Comparison of ENCODE assay signal across 8 mouse cellular contexts in genomic region chr9:56949767-56950166, GRCm38 (mm10). TPM values are rescaled to one million over a fixed set of nuclear protein-coding genes. Genes with fewer than 3 reads are reported as not detected.
DNase-seq lines count a peak whose midpoint lies in the region; ATAC-seq and TF ChIP-seq lines count a peak whose summit lies in the region.

No protein-coding gene starts in this region.

- ATAC-seq in forebrain, embryonic 16.5 days, result no peak
- no peak for ATAC-seq in limb, embryonic 15.5 days (ENCODE audit: insufficient number of reproducible peaks, low FRiP score, low TSS enrichment, low read depth)
- ATAC-seq in stomach, embryonic 14.5 days (ENCODE audit: insufficient number of reproducible peaks, insufficient read depth, low FRiP score, low read depth), result no peak

- no peaks in the 10 kb centered on the region for H3K27me3 ChIP-seq in forebrain, embryonic 16.5 days (replicated peaks; ENCODE audit: control insufficient read depth, insufficient read depth, low read length)
- no peaks in the 10 kb centered on the region for H3K27me3 ChIP-seq in limb, embryonic 15.5 days
- H3K27me3 ChIP-seq in stomach, embryonic 14.5 days (ENCODE audit: control insufficient read depth, insufficient read depth, low read length), result no peaks in the 10 kb centered on the region

- no peaks in the 10 kb centered on the region for H3K36me3 ChIP-seq in forebrain, embryonic 16.5 days (ENCODE audit: control insufficient read depth, insufficient read depth)
- no peaks in the 10 kb centered on the region for H3K36me3 ChIP-seq in limb, embryonic 15.5 days
- no peaks in the 10 kb centered on the region for H3K36me3 ChIP-seq in stomach, embryonic 14.5 days (ENCODE audit: control insufficient read depth, insufficient read depth, low read length)

- H3K9ac ChIP-seq in forebrain, embryonic 16.5 days (replicated peaks; ENCODE audit: low read depth, low read length), result peak overlapping the region; percentile 52
- no peak overlapping the region for H3K9ac ChIP-seq in limb, embryonic 15.5 days
- H3K9ac ChIP-seq in stomach, embryonic 14.5 days (replicated peaks; ENCODE audit: low read depth, low read length), result no peak overlapping the region

- no peaks in the 10 kb centered on the region for H3K9me3 ChIP-seq in forebrain, embryonic 16.5 days (ENCODE audit: control insufficient read depth, low read length)
- no peaks in the 10 kb centered on the region for H3K9me3 ChIP-seq in limb, embryonic 15.5 days
- H3K9me3 ChIP-seq in stomach, embryonic 14.5 days (ENCODE audit: control insufficient read depth, low read depth, low read length), result no peaks in the 10 kb centered on the region

- peak overlapping the region; percentile 64 for H3K4me2 ChIP-seq in forebrain, embryonic 16.5 days (ENCODE audit: low read length)
- peak overlapping the region; percentile 78 for H3K4me2 ChIP-seq in limb, embryonic 15.5 days
- peak overlapping the region; percentile 44 for H3K4me2 ChIP-seq in stomach, embryonic 14.5 days (replicated peaks; ENCODE audit: low read depth, low read length)

- intact Hi-C loops in gastrocnemius, adult 2 months (cut with DNase I), result loop anchor here (1.0 to 2.0 kb wide), 2 partner anchors 59 to 182 kb away; no protein-coding TSS in a partner anchor
- intact Hi-C loops in gastrocnemius, postnatal 36 days (cut with DNase I), result loop anchor here (5.0 kb wide), 1 partner anchor 43 kb away; the partner anchor contains the start of gene Ptpn9
- intact Hi-C loops in left cerebral cortex, postnatal 14 days (cut with DNase I), result loop anchor here (5.0 kb wide), 2 partner anchors 48 to 123 kb away; partner anchors contain the start of gene Sin3a

- peak overlapping the region; percentile 97; the same call in 1 of the 2 replicates for H3K27ac ChIP-seq in gastrocnemius, adult 2 months
- no peak overlapping the region for H3K27ac ChIP-seq in forebrain, embryonic 16.5 days (ENCODE audit: low read length)
- peak overlapping the region; percentile 65 for H3K27ac ChIP-seq in limb, embryonic 15.5 days
- H3K27ac ChIP-seq in stomach, embryonic 14.5 days (ENCODE audit: low read length), result no peak overlapping the region

- DNase-seq in gastrocnemius, adult 2 months, result no peak
- no peak for DNase-seq in gastrocnemius, postnatal 36 days
- peak; percentile 53 for DNase-seq in ES-CJ7 (ENCODE audit: low read depth, low spot score)
- no peak for DNase-seq in adrenal gland, adult 8-10 months
- no peak for DNase-seq in left cerebral cortex, postnatal 14 days (ENCODE audit: low spot score in 2 of 2)

- no peak for TF ChIP-seq CTCF in gastrocnemius, adult 2 months (IDR thresholded peaks at IDR 0.05)

- H3K4me1 ChIP-seq in forebrain, embryonic 16.5 days (replicated peaks; ENCODE audit: control insufficient read depth, insufficient read depth, low read length), result peaks cover 12% of the 10 kb centered on the region
- H3K4me1 ChIP-seq in limb, embryonic 15.5 days, result peaks cover 9% of the 10 kb centered on the region
- H3K4me1 ChIP-seq in stomach, embryonic 14.5 days (ENCODE audit: control insufficient read depth, insufficient read depth, low read length), result no peaks in the 10 kb centered on the region

- peak overlapping the region; percentile 94 for H3K4me3 ChIP-seq in gastrocnemius, adult 2 months
- H3K4me3 ChIP-seq in forebrain, embryonic 16.5 days (replicated peaks; ENCODE audit: low read length), result peak overlapping the region; percentile 40
- peak overlapping the region; percentile 63 for H3K4me3 ChIP-seq in limb, embryonic 15.5 days
- H3K4me3 ChIP-seq in stomach, embryonic 14.5 days (ENCODE audit: low read depth, low read length), result peak overlapping the region; percentile 55; the same call in 1 of the 2 replicates

- whole genome bisulfite sequencing in forebrain, embryonic 16.5 days, result 34% methylated on average over 13 of the region's 13 CpGs
- 12% methylated on average over 13 of the region's 13 CpGs for WGBS in limb, embryonic 15.5 days
- 20% methylated on average over 13 of the region's 13 CpGs for WGBS in stomach, embryonic 14.5 days

RNA-seq across cellular contexts. Expression of gene Snupn, which starts 0.9 kb away (rescaled TPM):
- total RNA-seq in gastrocnemius, adult 2 months (2021), result 10 to 100 TPM in 1 of 2 experiments, 1 to 10 TPM in 1; 8.4 to 11.3 TPM
- 1 to 10 TPM; 7.2 to 8.8 TPM for total RNA-seq in gastrocnemius, postnatal 36 days (2021)
- 34.0 and 35.3 TPM in 2 replicates for polyA plus RNA-seq in forebrain, embryonic 16.5 days (2015; fragmentation: Nextera tagmentation; extraction: Ambion mirVana)
- 24.9 and 26.6 TPM in 2 replicates for polyA plus RNA-seq in limb, embryonic 15.5 days (2015; fragmentation: Nextera tagmentation; extraction: Ambion mirVana)
- polyA plus RNA-seq in stomach, embryonic 14.5 days (2014; fragmentation: Nextera tagmentation; extraction: Ambion mirVana), result 19.5 and 21.9 TPM in 2 replicates
- total RNA-seq in adrenal gland, adult 8-10 months (2022), result 10 to 100 TPM; 16.2 to 20.6 (median 17.2) TPM
- 10 to 100 TPM; 17.3 to 17.7 TPM for total RNA-seq in left cerebral cortex, postnatal 14 days (2021)

RNA-seq across cellular contexts. Expression of gene Imp3, which starts 12.5 kb away (rescaled TPM):
- total RNA-seq in gastrocnemius, adult 2 months (2021), result 10 to 100 TPM; 49.1 to 51.4 TPM
- total RNA-seq in gastrocnemius, postnatal 36 days (2021), result 10 to 100 TPM; 40.0 to 46.9 TPM
- 79.4 and 81.1 TPM in 2 replicates for polyA plus RNA-seq in forebrain, embryonic 16.5 days (2015; fragmentation: Nextera tagmentation; extraction: Ambion mirVana)
- 80.0 and 86.5 TPM in 2 replicates for polyA plus RNA-seq in limb, embryonic 15.5 days (2015; fragmentation: Nextera tagmentation; extraction: Ambion mirVana)
- polyA plus RNA-seq in stomach, embryonic 14.5 days (2014; fragmentation: Nextera tagmentation; extraction: Ambion mirVana), result 76.8 and 78.1 TPM in 2 replicates
- 100 to 1,000 TPM; 102 to 128 (median 114) TPM for total RNA-seq in adrenal gland, adult 8-10 months (2022)
- 10 to 100 TPM; 50.6 to 51.1 TPM for total RNA-seq in left cerebral cortex, postnatal 14 days (2021)

RNA-seq across cellular contexts. Expression of gene Snx33, which starts 21.6 kb away (rescaled TPM):
- 1 to 10 TPM; 4.3 to 4.7 TPM for total RNA-seq in gastrocnemius, adult 2 months (2021)
- 1 to 10 TPM; 3.9 to 4.0 TPM for total RNA-seq in gastrocnemius, postnatal 36 days (2021)
- polyA plus RNA-seq in forebrain, embryonic 16.5 days (2015; fragmentation: Nextera tagmentation; extraction: Ambion mirVana), result 2.2 and 3.1 TPM in 2 replicates
- 10.9 and 11.3 TPM in 2 replicates for polyA plus RNA-seq in limb, embryonic 15.5 days (2015; fragmentation: Nextera tagmentation; extraction: Ambion mirVana)
- polyA plus RNA-seq in stomach, embryonic 14.5 days (2014; fragmentation: Nextera tagmentation; extraction: Ambion mirVana), result 8.8 and 9.5 TPM in 2 replicates
- 10 to 100 TPM; 31.4 to 52.0 (median 39.9) TPM for total RNA-seq in adrenal gland, adult 8-10 months (2022)
- 1 to 10 TPM; 4.6 to 5.2 TPM for total RNA-seq in left cerebral cortex, postnatal 14 days (2021)

RNA-seq across cellular contexts. Expression of gene Ptpn9, which starts 45.0 kb away (rescaled TPM):
- total RNA-seq in gastrocnemius, adult 2 months (2021), result 1 to 10 TPM; 3.1 to 5.0 TPM
- 1 to 10 TPM; 3.1 to 4.2 TPM for total RNA-seq in gastrocnemius, postnatal 36 days (2021)
- 24.7 and 26.9 TPM in 2 replicates for polyA plus RNA-seq in forebrain, embryonic 16.5 days (2015; fragmentation: Nextera tagmentation; extraction: Ambion mirVana)
- polyA plus RNA-seq in limb, embryonic 15.5 days (2015; fragmentation: Nextera tagmentation; extraction: Ambion mirVana), result 18.1 and 22.9 TPM in 2 replicates
- polyA plus RNA-seq in stomach, embryonic 14.5 days (2014; fragmentation: Nextera tagmentation; extraction: Ambion mirVana), result 28.0 and 32.6 TPM in 2 replicates
- total RNA-seq in adrenal gland, adult 8-10 months (2022), result 10 to 100 TPM; 54.2 to 57.3 (median 56.7) TPM
- 10 to 100 TPM; 25.8 to 27.7 TPM for total RNA-seq in left cerebral cortex, postnatal 14 days (2021)

Comparison
In these comparisons a context has a peak if more than half of its experiments do, and no peak if none do; other contexts are left out.
1. H3K27ac ChIP-seq: peak in gastrocnemius, adult 2 months (single experiment) and limb, embryonic 15.5 days (single experiment); none in forebrain, embryonic 16.5 days (single experiment) and stomach, embryonic 14.5 days (single experiment).
2. H3K4me3 ChIP-seq: peak in every context shown above with its lines; median percentile 94 in gastrocnemius, adult 2 months; 63 in limb, embryonic 15.5 days; 55 in stomach, embryonic 14.5 days; 40 in forebrain, embryonic 16.5 days.
3. RNA of gene Snx33, which starts 21.6 kb away (total RNA-seq): 31.4 to 52.0 TPM in adrenal gland, adult 8-10 months; 4.6 to 5.2 TPM in left cerebral cortex, postnatal 14 days, 4.3 to 4.7 TPM in gastrocnemius, adult 2 months and 3.9 to 4.0 TPM in gastrocnemius, postnatal 36 days; every median in the first group is over 4 times any median in the second.
4. Peak in every context shown above with its lines, with median percentiles within 50 percentile points of each other: H3K4me2 ChIP-seq.